Mouse (Mus musculus): ENCODE measurements around the gene Klf16. TPM values are rescaled to one million over a fixed set of nuclear protein-coding genes. Genes with fewer than 3 reads are reported as not detected.
"Not testable (repeated sequence)": the region's sequence is repeated elsewhere in the genome, so short reads cannot be mapped to it uniquely, and the experiment has no call there.

Klf16 gene
- total RNA-seq, 2 experiments from 2014 or later = 3.6 to 4.5 TPM

GRCm38 (mm10) chr10:80606737-80607350, 29.7 kb upstream of the Klf16 start:
- intact Hi-C loops (cut with DNase I) = no loop called here
- no peak for DNase-seq

GRCm38 (mm10) chr10:80606306-80606705, 29.2 kb upstream of the Klf16 start:
- intact Hi-C loops (cut with DNase I) = no loop called here
- no peak for DNase-seq

- DNase-seq; intact Hi-C loops (cut with DNase I): not testable (repeated sequence)
These were observed 28.6 kb upstream of the Klf16 start, which contains the start of gene Gm49322 for GRCm38 (mm10) chr10:80605721-80606120. Gene Gm49322 (plus strand): TSS chr10:80606021.

- intact Hi-C loops (cut with DNase I) = no loop called here
These were observed 27.9 kb upstream of the Klf16 start for GRCm38 (mm10) chr10:80604988-80605387.

GRCm38 (mm10) chr10:80604001-80604509, 26.9 kb upstream of the Klf16 start:
- intact Hi-C loops (cut with DNase I) = no loop called here
- DNase-seq = no peak

More at GRCm38 (mm10) chr10:80604988-80605387, 27.9 kb upstream of the Klf16 start:
- DNase-seq = no peak

- no peak for DNase-seq
- intact Hi-C loops (cut with DNase I) = loop anchor here (2.0 kb wide), 1 partner anchor 25 kb away; no protein-coding TSS in a partner anchor
These were observed 26.2 kb upstream of the Klf16 start for GRCm38 (mm10) chr10:80603364-80603763.

- DNase-seq = peak; percentile 93 to 98
- intact Hi-C loops (cut with DNase I) = loop anchor here (2.0 kb wide), 1 partner anchor 24 kb away; no protein-coding TSS in a partner anchor
These were observed 25.7 kb upstream of the Klf16 start, which contains the start of the genes Scamp4 and Adat3 for GRCm38 (mm10) chr10:80602698-80603325. Gene Scamp4 (plus strand): TSS chr10:80602872. Gene Adat3 (plus strand): TSS chr10:80602880.

- DNase-seq = no peak
- intact Hi-C loops (cut with DNase I) = no loop called here
These were observed 19.2 kb upstream of the Klf16 start for GRCm38 (mm10) chr10:80596318-80596717.

- DNase-seq = peak; percentile 93 to 94
- intact Hi-C loops (cut with DNase I) = no loop called here
These were observed 13.0 kb upstream of the Klf16 start, which contains the start of gene Abhd17a for GRCm38 (mm10) chr10:80589879-80590854. Gene Abhd17a (minus strand): TSS chr10:80590341.

- no peak for DNase-seq
- intact Hi-C loops (cut with DNase I) = no loop called here
These were observed 12.2 kb upstream of the Klf16 start for GRCm38 (mm10) chr10:80589127-80589878.

GRCm38 (mm10) chr10:80587305-80587657, 10.2 kb upstream of the Klf16 start:
- DNase-seq = peak; percentile 49 to 50
- intact Hi-C loops (cut with DNase I) = no loop called here

- intact Hi-C loops (cut with DNase I) = no loop called here
- peak in 1 of 2 experiments; percentile 32 for DNase-seq
These were observed 9.5 kb upstream of the Klf16 start for GRCm38 (mm10) chr10:80586407-80587304.

- no peak for DNase-seq
- intact Hi-C loops (cut with DNase I) = no loop called here
These were observed 8.5 kb upstream of the Klf16 start for GRCm38 (mm10) chr10:80585581-80585980.

GRCm38 (mm10) chr10:80584642-80585552, 7.8 kb upstream of the Klf16 start:
- DNase-seq = no peak
- intact Hi-C loops (cut with DNase I) = no loop called here

GRCm38 (mm10) chr10:80584045-80584488, 6.9 kb upstream of the Klf16 start:
- intact Hi-C loops (cut with DNase I) = no loop called here
- DNase-seq = peak in 1 of 2 experiments; percentile 34

- DNase-seq = no peak
- intact Hi-C loops (cut with DNase I) = no loop called here
These were observed 5.9 kb upstream of the Klf16 start for GRCm38 (mm10) chr10:80583047-80583446.

GRCm38 (mm10) chr10:80578911-80579310, 1.8 kb upstream of the Klf16 start:
- DNase-seq = peak in 1 of 2 experiments; percentile 53
- intact Hi-C loops (cut with DNase I) = loop anchor here (1.0 to 2.0 kb wide), 3 partner anchors 24 to 79 kb away; partner anchors contain the start of genes Adat3, Csnk1g2 and Scamp4

Data from heart, postnatal 36 days (tissue).